Mouse (Mus musculus): ENCODE data around the gene Sox5.

Sox5 gene

DNA sequence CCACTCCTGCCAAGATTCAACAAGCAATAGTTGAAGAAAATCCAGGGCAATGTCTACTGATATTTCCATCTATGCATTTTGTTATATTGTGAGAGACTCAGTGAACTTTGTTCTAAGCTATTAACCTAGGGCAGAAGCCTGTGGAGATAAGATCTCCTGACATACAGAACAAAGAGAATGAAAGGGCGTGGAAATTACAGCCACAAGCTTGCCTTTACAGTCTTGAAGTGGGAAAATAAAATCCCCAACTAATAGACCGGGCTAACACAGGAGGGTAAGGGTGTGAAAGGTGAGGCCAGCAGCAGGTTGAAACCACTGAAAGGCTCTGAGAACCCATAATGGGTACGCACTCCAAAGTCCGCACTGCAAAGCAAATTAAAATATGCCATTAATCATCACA lies 449.8 kb downstream of the Sox5 start:
- DNase-seq (ENCODE audit: low spot score in 2 of 2): no peak

DNA sequence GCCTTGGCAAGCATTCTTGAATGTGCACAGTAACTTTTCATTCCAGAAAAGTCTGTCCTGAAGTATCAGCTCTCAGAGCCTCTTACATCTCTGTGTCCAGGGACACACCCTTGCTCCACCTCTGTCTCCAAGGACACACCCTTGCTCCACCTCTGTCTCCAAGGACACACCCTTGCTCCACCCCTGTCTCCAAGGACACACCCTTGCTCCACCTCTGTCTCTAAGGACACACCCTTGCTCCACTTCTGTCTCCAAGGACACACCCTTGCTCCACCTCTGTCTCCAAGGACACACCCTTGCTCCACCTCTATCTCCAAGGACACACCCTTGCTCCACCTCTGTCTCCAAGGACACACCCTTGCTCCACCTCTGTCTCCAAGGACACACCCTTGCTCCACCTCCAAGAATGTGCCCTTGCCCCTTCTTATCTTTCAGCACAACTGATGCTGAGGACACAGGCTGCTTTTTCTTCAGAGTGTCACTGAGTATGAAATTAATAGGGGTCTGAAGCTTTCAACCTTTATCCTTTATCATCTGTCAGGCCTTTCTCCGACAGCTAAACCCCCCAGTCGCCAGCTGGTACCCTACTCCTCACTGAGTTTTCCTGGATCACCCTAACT lies 452.4 kb downstream of the Sox5 start:
- no peak for DNase-seq (ENCODE audit: low spot score in 2 of 2)

DNA sequence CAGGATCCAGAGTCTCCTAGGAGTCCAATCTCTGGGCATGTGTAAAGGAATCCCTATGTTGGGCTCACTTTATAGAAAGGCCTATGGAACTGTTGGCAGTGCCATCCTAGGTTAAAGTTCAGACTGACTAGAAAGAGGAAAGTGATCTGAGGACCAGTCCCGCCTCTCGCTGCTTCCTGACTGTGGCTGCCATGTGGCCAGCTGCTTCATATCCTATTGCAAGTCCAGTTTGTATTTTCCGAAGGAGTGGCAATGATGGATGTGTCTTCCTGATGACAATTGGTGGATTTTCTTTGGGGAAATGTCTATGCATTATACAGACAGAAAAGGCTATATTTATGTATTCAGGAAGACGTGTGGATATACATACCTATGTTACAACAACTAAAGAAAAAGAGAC lies 453.0 kb downstream of the Sox5 start:
- DNase-seq (ENCODE audit: low spot score in 2 of 2): no peak

DNA sequence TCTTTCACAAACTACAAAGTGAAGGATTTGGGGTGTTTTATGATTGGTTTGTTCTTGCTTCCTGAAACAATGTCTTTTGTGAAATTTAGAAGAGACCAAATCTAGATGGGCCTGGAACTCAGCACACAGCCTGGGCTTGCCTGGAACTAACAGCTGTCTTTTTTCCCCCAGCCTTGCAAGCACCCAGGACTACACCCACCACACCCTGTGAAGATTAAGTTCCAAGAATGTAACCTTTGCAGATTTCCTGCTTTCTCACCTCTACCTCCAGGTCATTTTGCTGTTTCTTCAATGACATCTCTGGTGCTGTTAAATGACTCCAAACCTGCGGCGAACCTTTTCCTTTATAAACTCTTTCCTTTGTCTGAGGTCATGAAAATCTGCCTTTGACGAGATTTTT lies 455.0 kb downstream of the Sox5 start:
- DNase-seq (ENCODE audit: low spot score in 2 of 2): no peak

DNA sequence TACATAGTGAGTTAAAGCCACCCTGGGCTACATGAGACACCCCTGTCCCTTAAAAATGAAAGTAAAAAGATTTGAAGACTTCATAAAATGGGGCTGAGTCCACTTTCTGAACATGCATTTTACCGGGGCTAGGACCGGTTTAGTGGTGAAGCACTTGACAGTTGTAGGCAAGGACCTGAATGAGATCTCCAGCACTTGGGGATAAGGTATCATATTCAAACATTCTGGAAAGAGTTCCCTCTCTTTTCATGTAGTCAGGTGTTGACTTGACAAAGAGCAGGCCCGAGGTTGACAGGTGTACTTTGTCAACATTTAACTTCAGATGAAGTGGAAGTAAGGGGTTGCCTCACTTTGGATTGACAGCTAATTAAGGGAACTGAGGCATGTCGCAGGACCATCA lies 458.4 kb downstream of the Sox5 start:
- DNase-seq (ENCODE audit: low spot score in 2 of 2): no peak

DNA sequence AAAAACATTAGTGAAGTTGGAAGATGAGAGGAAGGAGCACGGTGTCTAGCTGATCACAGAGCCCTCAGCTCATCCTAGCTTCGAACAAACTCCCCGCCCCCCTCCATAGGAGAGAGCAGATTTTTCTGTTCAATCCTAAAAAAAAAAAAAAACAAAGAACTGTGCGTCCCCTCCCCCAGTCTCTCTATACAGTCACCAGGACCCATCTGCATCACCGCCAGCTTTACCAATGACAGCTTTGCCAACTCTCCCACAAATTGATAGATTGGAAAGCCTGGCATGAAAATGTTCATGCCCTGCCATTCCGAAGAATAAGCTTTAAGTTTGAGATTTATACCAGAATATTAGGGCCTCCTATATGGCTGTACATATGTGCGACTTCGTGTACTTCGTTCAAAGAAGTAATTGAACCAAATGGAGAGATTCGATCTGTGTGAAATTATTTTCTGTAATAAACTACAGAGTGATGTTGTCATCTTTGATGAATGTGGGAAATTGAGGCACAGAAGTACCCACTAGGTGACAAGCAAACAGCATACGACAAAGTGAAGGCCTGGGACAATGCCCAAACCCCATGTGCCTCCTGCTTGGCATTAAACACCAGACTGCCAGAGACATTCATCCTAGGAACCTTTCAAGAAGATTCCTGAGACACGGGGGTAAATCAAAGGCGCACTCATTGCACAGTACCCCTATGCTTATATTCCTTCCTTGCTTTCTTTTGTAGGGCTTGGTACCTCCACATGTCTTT lies 459.3 kb downstream of the Sox5 start:
- no peak for DNase-seq (ENCODE audit: low spot score in 2 of 2)

DNA sequence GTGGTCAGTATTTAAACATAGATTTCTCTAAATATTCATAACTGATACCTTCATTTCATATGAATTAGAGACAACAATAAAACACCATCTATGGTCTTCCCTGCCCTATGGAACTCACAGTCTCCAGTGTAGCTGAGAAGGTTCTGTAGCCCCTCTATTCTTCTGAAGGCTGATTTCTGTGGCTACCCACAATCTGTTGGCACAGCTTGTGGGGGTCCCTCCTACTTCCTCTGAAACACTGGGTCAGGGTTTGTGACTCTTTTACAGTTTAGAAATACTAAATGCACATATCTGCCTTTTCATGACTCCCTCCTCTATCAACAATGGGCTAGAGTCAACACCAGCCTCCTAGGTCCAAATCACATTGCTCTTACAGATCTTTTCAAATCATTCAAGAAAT lies 461.4 kb downstream of the Sox5 start:
- no peak for DNase-seq (ENCODE audit: low spot score in 2 of 2)

DNA sequence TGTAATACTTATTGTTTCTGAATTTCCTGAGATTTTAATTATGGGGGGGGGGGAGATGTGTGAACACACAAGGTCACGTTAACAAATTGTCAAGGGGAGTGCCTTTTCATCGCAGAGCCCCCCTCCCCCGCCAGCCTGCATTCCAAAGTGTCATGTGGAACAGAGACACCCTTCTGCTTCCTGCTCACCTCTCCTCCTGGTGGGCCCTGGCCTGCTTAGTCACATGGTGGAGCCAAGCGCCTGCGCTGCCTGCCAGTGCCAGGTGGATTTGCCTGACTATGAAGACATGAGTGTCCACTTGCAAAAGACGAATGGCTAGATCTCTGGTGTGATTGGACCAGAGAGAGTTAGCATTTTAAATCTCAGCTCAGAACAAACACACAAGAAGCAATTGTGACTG lies 462.1 kb downstream of the Sox5 start:
- no peak for DNase-seq (ENCODE audit: low spot score in 2 of 2)

DNA sequence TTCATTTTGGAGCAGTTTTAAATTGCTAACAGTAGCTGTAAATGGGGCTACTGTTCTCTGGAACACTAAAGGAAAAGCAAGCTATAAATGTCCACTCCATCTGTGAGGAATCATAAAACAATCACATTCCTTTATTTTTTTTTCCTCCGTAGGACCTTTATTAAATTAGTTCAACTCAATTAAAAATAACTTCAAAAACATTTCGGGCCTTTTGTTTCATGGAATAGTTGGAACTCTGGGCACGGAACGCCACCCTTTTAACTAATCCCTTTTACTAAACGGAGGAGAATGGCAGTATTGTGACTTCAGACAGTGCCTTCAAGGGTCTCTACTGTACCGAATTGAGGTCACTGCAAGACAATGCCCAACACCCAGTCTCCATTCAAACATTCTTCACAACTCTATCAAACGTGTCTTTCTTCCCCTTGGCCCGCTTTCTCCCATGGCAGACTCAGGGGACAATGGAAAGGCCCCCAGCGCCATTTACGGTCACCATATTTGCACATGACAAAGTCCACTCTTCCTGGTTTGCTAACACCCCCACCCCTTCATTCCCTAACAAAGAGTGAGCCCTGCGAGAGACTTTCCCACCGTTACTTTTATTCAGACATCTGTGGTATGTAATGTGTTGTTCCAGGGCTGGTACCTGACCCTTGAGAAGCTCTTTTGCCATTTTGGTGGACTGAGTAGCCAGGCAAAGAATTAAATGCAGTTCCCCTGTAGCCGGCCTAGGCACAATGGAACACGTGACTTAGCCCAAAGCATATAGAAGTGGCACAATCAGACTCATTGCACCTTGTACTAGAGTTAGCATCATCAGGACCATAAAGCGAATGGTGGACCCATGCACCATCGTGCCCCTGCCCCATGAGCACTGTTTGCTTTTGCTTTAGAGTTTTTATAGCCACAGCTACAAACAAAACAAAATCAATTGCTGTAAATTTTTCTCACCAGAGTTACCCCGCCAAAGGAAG lies 468.7 kb downstream of the Sox5 start:
- no peak for DNase-seq (ENCODE audit: low spot score in 2 of 2)

DNA sequence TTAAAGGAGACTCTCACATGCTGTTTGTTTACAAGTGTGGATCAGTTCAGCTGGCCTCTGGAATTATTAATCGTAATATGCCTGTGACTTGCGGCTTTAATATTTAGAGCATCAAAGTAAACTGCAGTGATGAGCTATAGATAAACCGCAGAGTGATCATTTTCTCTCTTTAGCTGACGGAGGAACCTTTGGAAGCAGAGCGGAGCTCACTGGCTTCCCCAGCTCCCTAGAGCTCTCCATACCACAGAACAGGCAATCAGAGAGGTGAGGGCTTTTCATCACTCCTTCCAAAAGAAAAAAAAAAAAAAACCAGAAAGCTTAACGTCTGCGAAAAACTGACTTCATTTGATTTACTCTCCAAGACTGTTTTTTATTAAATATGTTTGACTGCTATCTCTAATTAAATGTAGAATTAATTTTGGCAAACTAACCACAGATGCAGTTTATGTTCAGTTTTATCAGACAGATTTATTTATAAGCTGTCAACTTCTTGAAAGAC lies 469.4 kb downstream of the Sox5 start:
- DNase-seq (ENCODE audit: low spot score in 2 of 2): no peak

DNA sequence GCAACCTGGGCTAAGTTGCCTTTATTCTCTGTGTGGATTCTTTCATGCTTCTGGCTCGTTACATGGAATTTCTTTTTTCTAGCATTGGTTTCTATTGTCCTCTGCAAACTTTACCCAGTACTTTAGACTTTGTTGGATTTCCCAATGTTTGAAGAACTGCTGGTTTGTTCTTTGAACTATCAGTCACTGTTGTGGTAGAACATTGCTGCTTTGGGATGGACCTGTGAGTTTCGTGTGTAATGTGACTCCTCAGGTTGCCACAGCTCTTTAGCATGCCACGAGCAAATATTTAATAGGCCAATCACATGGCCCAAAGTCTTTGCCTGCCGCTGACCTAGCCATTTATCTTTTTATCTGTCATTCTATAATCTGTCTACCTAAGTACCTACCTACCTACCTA lies 470.0 kb downstream of the Sox5 start:
- no peak for DNase-seq (ENCODE audit: low spot score in 2 of 2)

DNA sequence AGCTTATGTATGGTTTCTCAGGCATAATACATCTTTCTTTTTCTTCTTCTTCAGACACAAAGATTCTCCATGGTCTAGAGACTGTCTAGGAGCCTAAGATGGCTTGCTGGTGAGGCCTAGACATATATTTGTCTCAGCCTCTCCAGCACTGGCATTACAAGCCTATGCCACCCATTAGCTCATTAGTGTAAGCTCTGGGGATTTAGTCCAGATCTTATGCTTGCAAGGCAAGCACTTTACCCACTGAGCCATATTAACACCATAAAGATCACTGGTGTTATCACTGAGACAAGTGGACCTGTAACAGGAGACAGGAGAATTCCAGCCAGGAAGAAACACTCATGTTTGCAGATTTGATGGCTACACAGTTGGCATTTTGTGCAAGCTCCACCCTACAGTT lies 472.6 kb downstream of the Sox5 start:
- no peak for DNase-seq (ENCODE audit: low spot score in 2 of 2)

DNA sequence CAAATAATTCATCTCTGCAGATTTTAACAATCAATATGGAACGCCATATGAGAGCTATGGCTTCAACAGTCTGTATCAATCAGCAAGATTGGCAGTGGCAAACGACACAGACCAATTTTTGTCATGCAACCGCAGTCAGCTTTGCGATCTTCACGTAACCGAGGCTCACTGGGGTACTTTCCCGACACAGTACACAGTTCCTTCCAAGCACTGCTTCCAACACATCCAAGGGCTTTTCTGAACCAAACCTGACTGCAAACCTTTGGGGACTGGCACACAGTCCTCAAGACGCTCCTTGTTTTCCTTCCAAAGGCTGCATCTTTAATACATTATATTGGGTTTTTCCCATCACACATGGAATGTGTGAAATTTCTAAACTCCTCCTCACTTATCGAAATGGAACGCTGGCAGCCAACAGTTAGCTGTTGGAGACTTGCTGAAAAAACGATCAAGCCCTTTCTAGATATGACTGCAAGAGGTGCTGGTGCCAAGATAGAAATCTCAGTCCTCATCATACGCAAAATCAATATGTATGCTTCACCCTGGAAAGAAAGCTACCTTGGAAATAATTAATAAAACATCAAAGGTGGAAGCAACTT lies 474.1 kb downstream of the Sox5 start:
- no peak for DNase-seq (ENCODE audit: low spot score in 2 of 2)

DNA sequence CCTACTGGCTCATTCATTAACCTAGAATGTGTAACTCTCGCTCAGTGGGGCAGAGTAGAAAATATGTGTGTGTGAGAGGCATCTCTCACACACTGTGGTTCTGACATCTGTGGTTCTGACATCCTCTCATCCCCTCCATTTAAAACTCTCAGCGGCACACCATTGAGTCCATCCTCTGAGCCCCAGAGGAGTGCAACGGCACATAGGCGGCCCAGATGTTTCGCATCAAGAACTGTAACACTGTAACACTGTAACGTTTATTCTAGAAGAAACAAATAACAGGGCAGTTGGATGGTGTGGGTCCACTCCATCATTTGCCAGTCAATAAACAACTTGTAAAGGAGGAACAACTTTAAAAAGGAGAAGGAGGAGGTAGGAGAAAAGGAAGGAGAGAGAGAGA lies 479.0 kb downstream of the Sox5 start:
- no peak for DNase-seq (ENCODE audit: low spot score in 2 of 2)

DNA sequence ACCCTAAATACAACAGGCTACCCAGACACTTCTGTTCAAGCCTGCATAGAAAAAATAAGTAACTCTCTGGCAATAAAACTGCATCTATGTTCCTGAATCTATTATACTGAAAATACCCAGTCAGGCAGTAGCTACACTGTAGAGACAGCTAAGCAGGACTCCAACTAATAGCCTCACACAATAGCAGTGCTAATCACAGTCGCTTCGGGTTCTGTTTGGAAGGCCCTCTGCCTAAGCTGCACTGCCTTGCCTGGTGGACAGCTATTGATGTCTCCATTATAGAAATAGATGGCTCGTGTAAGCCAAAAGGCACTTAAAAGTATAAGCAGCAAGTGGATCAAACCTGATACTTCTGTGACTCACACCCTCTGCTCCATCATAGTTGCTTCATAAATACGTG lies 480.7 kb downstream of the Sox5 start:
- DNase-seq (ENCODE audit: low spot score in 2 of 2): no peak

DNA sequence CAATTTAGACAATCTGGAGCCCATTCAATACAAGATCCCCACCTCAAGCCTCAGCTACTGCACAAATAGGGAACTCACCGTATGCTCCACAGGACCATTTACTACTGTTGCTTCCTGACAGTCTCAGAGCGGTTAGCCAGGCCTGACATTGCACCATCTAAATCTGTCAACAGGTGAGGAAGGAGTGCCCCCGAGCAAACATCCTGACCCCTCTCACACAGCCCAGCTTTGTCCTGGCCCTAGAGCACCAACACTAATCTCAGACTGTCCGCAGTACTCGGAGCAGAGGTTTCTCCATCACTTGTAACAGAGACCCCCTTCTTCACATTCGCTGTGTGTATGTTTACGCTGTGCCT lies 482.3 kb downstream of the Sox5 start:
- DNase-seq (ENCODE audit: low spot score in 2 of 2): no peak

DNA sequence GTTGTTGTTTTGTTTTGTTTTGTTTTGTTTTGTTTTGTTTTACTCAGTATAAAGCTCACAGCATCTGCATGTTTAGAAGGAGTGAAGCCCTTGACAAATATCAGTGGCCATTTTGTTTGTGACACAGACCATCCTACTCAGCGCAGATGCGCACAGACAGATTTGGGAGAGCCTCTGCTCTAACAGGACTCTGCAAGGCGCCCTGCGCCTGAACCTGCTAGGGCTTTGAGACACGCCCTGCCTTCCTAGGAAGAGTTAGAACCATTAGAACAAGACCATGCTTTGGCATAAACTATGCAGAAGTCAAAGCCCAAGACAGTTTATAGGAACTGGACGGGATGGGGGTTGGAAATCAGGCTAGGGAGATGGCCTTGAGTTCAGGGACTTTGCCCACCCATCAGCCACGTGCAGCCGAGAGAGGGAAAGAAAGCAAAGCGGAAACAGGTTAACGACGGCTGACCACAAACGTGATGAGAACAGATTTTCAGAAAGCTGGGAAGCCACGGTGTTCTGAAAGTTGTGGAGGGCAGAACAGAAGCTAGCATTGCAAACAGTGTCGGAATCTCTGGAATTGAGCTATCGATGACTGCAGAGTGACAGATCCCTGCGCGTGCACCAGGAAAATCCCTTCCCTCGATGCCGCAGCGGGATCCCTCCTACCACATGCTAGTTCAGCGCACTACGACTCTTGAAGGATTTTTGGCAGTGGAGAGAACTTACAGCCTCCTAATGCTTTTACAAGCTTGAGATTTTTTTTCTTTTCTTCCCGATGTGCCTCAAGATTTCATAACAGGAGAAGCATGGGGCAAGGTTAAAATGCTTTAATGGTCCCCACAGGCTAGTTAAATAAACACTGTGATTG lies 482.9 kb downstream of the Sox5 start:
- DNase-seq (ENCODE audit: low spot score in 2 of 2): no peak

DNA sequence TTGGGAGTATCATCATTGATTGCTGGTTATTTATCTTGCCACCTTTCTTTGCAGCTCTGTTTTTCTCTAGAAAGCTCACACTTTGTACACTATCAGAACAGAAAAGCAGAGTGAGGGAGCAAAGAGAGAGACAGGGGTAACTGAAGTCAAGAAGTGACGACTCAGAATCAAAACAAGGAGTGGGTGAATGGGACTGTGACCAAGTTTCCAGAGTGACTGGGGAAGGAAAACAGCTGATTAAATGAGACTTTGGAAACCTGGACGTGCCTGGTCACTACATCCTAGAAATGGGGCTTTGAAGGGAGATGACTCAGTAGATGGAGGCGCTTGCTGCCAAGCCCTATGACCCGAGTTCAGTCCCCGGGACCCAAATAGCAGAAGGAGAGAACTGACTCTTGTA lies 483.9 kb downstream of the Sox5 start:
- no peak for DNase-seq (ENCODE audit: low spot score in 2 of 2)

DNA sequence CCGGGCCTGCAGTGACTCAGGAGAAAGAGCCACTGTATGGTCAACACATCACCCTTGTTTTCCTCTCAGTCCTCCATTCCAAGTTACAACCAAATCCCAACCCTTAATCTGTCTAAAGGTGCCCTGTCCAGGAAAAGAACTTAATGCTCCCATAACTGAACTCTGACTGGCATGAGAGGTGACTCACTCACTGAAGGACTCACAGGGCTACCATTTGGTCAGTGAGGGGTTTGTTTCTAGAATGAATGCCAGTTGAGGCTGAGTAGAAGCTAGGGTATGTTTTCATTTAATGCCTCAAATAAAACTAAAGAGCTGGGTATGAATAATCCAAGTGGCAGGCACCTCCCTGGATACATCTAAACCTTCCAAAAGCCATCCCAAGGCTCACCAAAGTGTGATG lies 484.6 kb downstream of the Sox5 start:
- DNase-seq (ENCODE audit: low spot score in 2 of 2): no peak

DNA sequence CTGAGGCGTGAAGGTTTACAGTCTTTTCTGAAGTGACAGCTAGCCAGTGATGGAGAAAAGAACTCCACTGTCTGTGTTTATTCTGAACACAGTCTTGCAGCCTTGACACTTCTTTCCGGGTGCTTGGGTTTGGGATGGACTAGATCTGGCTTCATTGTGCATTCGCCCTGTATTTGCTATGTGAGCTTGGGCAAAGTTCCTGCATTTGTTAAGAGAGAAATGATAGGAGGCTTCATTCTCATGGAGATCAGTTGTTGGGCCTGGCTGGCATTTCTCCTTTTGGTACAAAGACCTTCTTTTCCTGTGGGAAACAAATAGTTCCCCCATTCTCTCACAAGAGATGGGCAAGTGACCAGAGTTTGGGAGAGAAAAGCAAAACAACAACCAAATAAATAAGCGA lies 490.3 kb downstream of the Sox5 start:
- DNase-seq (ENCODE audit: low spot score in 2 of 2): no peak

DNA sequence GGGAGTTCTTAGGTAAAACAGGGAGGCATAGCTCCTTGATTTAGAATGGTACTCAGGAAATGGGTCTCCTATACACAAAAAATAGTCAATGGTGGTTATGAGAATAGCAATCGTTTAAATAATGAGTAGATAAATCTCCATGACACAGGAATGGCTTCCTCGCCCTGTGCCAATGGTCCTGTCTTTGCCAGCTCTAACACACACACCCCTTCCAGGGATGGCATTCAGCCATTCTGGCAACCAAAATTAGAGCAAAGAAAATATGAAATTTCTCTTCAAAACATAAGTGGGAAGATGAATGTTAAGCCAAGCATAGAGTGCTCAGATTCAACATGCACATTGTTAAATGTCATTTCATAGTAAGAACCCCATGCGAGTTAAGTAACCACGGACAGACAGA lies 495.7 kb downstream of the Sox5 start:
- no peak for DNase-seq (ENCODE audit: low spot score in 2 of 2)

Measured in left cerebral cortex, adult 9 months (tissue).